Mouse (Mus musculus) limb, embryonic 13.5 days (tissue): ENCODE results near the gene Chrm3. TPM values are rescaled to one million over a fixed set of nuclear protein-coding genes. Genes with fewer than 3 reads are reported as not detected.
A peak's percentile ranks its signal among the peaks of the same experiment; 100 is the strongest.

Source experiments
- ATAC-seq: fragments of 200-750 bp; cut with Nextera tagmentation; 2 replicates; pipeline ENCODE4 v1.8.0; 2017; ENCODE audit warnings: low read depth, moderate number of reproducible peaks, moderate TSS enrichment; ENCODE audit not compliant: low FRiP score
- H3K27ac ChIP-seq: fragments of 300-500 bp; sonication (generic); 2 replicates; pipeline ENCODE4 v1.5.1; 2015; ENCODE audit warnings: inconsistent platforms, mild to moderate bottlenecking, moderate library complexity
- H3K27me3 ChIP-seq: fragments of 300-500 bp; sonication (generic); 2 replicates; pipeline ENCODE4 v1.6.1; 2015; ENCODE audit warnings: mild to moderate bottlenecking, inconsistent platforms
- H3K36me3 ChIP-seq: fragments of 300-500 bp; sonication (generic); 2 replicates; pipeline ENCODE4 v1.6.1; 2015; ENCODE audit warnings: inconsistent platforms, mild to moderate bottlenecking, moderate library complexity
- H3K4me1 ChIP-seq: fragments of 300-500 bp; sonication (generic); 2 replicates; pipeline ENCODE4 v1.6.1; 2015; ENCODE audit warnings: inconsistent platforms
- H3K4me2 ChIP-seq: fragments of 300-500 bp; sonication (generic); replicated peaks from 2 replicates; pipeline ENCODE4 v1.6.1; 2015; ENCODE audit warnings: inconsistent platforms, mild to moderate bottlenecking, moderate library complexity
- H3K4me3 ChIP-seq: fragments of 300-500 bp; sonication (generic); 2 replicates; pipeline ENCODE4 v1.5.1; 2015; ENCODE audit warnings: moderate library complexity, mild to moderate bottlenecking, inconsistent platforms
- H3K9ac ChIP-seq: fragments of 300-500 bp; sonication (generic); 2 replicates; pipeline ENCODE4 v1.6.1; 2015; ENCODE audit warnings: mild to moderate bottlenecking, inconsistent platforms
- H3K9me3 ChIP-seq: fragments of 300-500 bp; sonication (generic); 2 replicates; pipeline ENCODE4 v1.6.1; 2016; ENCODE audit warnings: inconsistent platforms
- WGBS: fragments of 180-500 bp; shearing (Covaris S2); methylation state at CpG from one replicate; pipeline ENCODE4 v1.1.7; 2015; 5-methylcytosine and 5-hydroxymethylcytosine counted together
- polyA plus RNA-seq: library from polyadenylated mRNA; unstranded; fragments of >200 nt; fragmentation: Nextera tagmentation; extraction: Ambion mirVana; gene quantifications from 2 replicates; pipeline ENCODE4 v1.2.1, GENCODE M21; 2015

Chrm3 gene
- polyA plus RNA-seq, 1 experiment from 2014 or later, result 1.9 TPM

GRCm38 (mm10) chr13:9897231-9897630 lies 463.4 kb downstream of the Chrm3 start:
- Histone ChIP-seq H3K4me3 (no peak overlapping the region), H3K36me3 (no peaks in the 10 kb centered on the region), H3K9me3 (no peaks in the 10 kb centered on the region), H3K27ac (no peak overlapping the region), H3K4me2 (no peak overlapping the region), H3K27me3 (no peaks in the 10 kb centered on the region), H3K4me1 (no peaks in the 10 kb centered on the region), H3K9ac (no peak overlapping the region)
- ATAC-seq, result no peak
- WGBS, result 63% methylated on average over 1 of the region's 1 CpGs

- H3K4me1 ChIP-seq, result no peaks in the 10 kb centered on the region
- H3K27me3 ChIP-seq, result no peaks in the 10 kb centered on the region
- H3K27ac ChIP-seq, result no peak overlapping the region
- H3K9me3 ChIP-seq, result no peaks in the 10 kb centered on the region
- H3K9ac ChIP-seq, result no peak overlapping the region
- 81% methylated on average over 11 of the region's 11 CpGs for WGBS
- no peak overlapping the region for H3K4me2 ChIP-seq
- H3K36me3 ChIP-seq, result no peaks in the 10 kb centered on the region
- H3K4me3 ChIP-seq, result no peak overlapping the region
- no peak for ATAC-seq
These were observed 465.5 kb downstream of the Chrm3 start for GRCm38 (mm10) chr13:9895045-9895625.

- Histone ChIP-seq H3K27me3 (no peaks in the 10 kb centered on the region), H3K9me3 (no peaks in the 10 kb centered on the region), H3K4me2 (no peak overlapping the region), H3K4me1 (0 out of 2 replicates have a peak, but pooled peaks cover 4% of the 10 kb centered on the region), H3K27ac (no peak overlapping the region), H3K4me3 (no peak overlapping the region), H3K9ac (no peak overlapping the region), H3K36me3 (no peaks in the 10 kb centered on the region)
- no peak for ATAC-seq
- 79% methylated on average over 1 of the region's 1 CpGs for WGBS
These were observed 469.6 kb downstream of the Chrm3 start for GRCm38 (mm10) chr13:9891088-9891487.

- Histone ChIP-seq H3K27me3 (no peaks in the 10 kb centered on the region), H3K9me3 (no peaks in the 10 kb centered on the region), H3K4me3 (no peak overlapping the region), H3K36me3 (no peaks in the 10 kb centered on the region), H3K4me1 (0 out of 2 replicates have a peak, but pooled peaks cover 4% of the 10 kb centered on the region), H3K27ac (no peak overlapping the region), H3K9ac (no peak overlapping the region), H3K4me2 (no peak overlapping the region)
- no peak for ATAC-seq
- WGBS, result 70% methylated on average over 5 of the region's 5 CpGs
These were observed 470.2 kb downstream of the Chrm3 start for GRCm38 (mm10) chr13:9890460-9890859.

- Histone ChIP-seq H3K4me1 (0 out of 2 replicates have a peak, but pooled peaks cover 4% of the 10 kb centered on the region), H3K4me3 (no peak overlapping the region), H3K36me3 (no peaks in the 10 kb centered on the region), H3K27ac (no peak overlapping the region), H3K9me3 (no peaks in the 10 kb centered on the region), H3K4me2 (no peak overlapping the region), H3K27me3 (no peaks in the 10 kb centered on the region), H3K9ac (no peak overlapping the region)
- no peak for ATAC-seq
- 71% methylated on average over 1 of the region's 1 CpGs for WGBS
These were observed 470.7 kb downstream of the Chrm3 start for GRCm38 (mm10) chr13:9889954-9890353.

- Histone ChIP-seq H3K9me3 (no peaks in the 10 kb centered on the region), H3K4me3 (no peak overlapping the region), H3K27me3 (no peaks in the 10 kb centered on the region), H3K27ac (no peak overlapping the region), H3K4me2 (no peak overlapping the region), H3K9ac (no peak overlapping the region), H3K4me1 (0 out of 2 replicates have a peak, but pooled peaks cover 4% of the 10 kb centered on the region), H3K36me3 (no peaks in the 10 kb centered on the region)
- ATAC-seq, result no peak
- 67% methylated on average over 5 of the region's 5 CpGs for WGBS
These were observed 472.4 kb downstream of the Chrm3 start for GRCm38 (mm10) chr13:9888284-9888683.

- WGBS, result 91% methylated on average over 5 of the region's 5 CpGs
- H3K27me3 ChIP-seq, result no peaks in the 10 kb centered on the region
These were observed 473.4 kb downstream of the Chrm3 start for GRCm38 (mm10) chr13:9887261-9887660.

GRCm38 (mm10) chr13:9886465-9887135 lies 474.0 kb downstream of the Chrm3 start:
- H3K27me3 ChIP-seq, result no peaks in the 10 kb centered on the region
- H3K27ac ChIP-seq, result no peak overlapping the region
- no peak overlapping the region for H3K4me3 ChIP-seq
- 77% methylated on average over 6 of the region's 6 CpGs for WGBS
- H3K36me3 ChIP-seq, result no peaks in the 10 kb centered on the region
- H3K9me3 ChIP-seq, result no peaks in the 10 kb centered on the region
- no peak overlapping the region for H3K4me2 ChIP-seq
- ATAC-seq, result no peak
- H3K9ac ChIP-seq, result no peak overlapping the region
- 0 out of 2 replicates have a peak, but pooled peaks cover 4% of the 10 kb centered on the region for H3K4me1 ChIP-seq

More at GRCm38 (mm10) chr13:9887261-9887660, 473.4 kb downstream of the Chrm3 start:
- Histone ChIP-seq H3K4me3 (no peak overlapping the region), H3K9ac (no peak overlapping the region), H3K36me3 (no peaks in the 10 kb centered on the region), H3K4me2 (no peak overlapping the region), H3K4me1 (0 out of 2 replicates have a peak, but pooled peaks cover 4% of the 10 kb centered on the region), H3K27ac (no peak overlapping the region), H3K9me3 (no peaks in the 10 kb centered on the region)
- no peak for ATAC-seq

GRCm38 (mm10) chr13:9882362-9883282 lies 478.0 kb downstream of the Chrm3 start:
- Histone ChIP-seq H3K27ac (no peak overlapping the region), H3K9me3 (no peaks in the 10 kb centered on the region), H3K27me3 (no peaks in the 10 kb centered on the region), H3K4me3 (no peak overlapping the region), H3K4me1 (no peaks in the 10 kb centered on the region), H3K36me3 (no peaks in the 10 kb centered on the region), H3K4me2 (no peak overlapping the region), H3K9ac (no peak overlapping the region)
- peak; percentile 88 for ATAC-seq
- WGBS, result 52% methylated on average over 15 of the region's 15 CpGs

- H3K4me1 ChIP-seq, result no peaks in the 10 kb centered on the region
- no peak for ATAC-seq
- H3K9me3 ChIP-seq, result no peaks in the 10 kb centered on the region
- H3K27ac ChIP-seq, result no peak overlapping the region
- 53% methylated on average over 4 of the region's 4 CpGs for WGBS
- H3K27me3 ChIP-seq, result no peaks in the 10 kb centered on the region
- H3K4me2 ChIP-seq, result no peak overlapping the region
- no peak overlapping the region for H3K4me3 ChIP-seq
- no peak overlapping the region for H3K9ac ChIP-seq
- H3K36me3 ChIP-seq, result no peaks in the 10 kb centered on the region
These were observed 478.7 kb downstream of the Chrm3 start for GRCm38 (mm10) chr13:9881930-9882329.

GRCm38 (mm10) chr13:9880401-9880800 lies 480.2 kb downstream of the Chrm3 start:
- Histone ChIP-seq H3K27me3 (no peaks in the 10 kb centered on the region), H3K4me3 (no peak overlapping the region), H3K36me3 (no peaks in the 10 kb centered on the region), H3K9ac (no peak overlapping the region), H3K4me1 (no peaks in the 10 kb centered on the region), H3K4me2 (no peak overlapping the region), H3K9me3 (no peaks in the 10 kb centered on the region), H3K27ac (no peak overlapping the region)
- no peak for ATAC-seq
- 81% methylated on average over 4 of the region's 4 CpGs for WGBS

GRCm38 (mm10) chr13:9878596-9879010 lies 482.0 kb downstream of the Chrm3 start:
- Histone ChIP-seq H3K27me3 (no peaks in the 10 kb centered on the region), H3K27ac (no peak overlapping the region), H3K4me3 (no peak overlapping the region), H3K36me3 (no peaks in the 10 kb centered on the region), H3K9me3 (no peaks in the 10 kb centered on the region), H3K9ac (no peak overlapping the region), H3K4me1 (no peaks in the 10 kb centered on the region), H3K4me2 (no peak overlapping the region)
- ATAC-seq, result no peak
- WGBS, result 86% methylated on average over 7 of the region's 7 CpGs
